Mouse (Mus musculus): ENCODE results near the gene Pinlyp.

Pinlyp gene

GRCm38 (mm10) chr7:24546068-24546614, at the start of gene Pinlyp, which contains the start of gene Xrcc1:
Pinlyp (minus strand) TSS chr7:24546118.
Xrcc1 (plus strand) TSS chr7:24546289.
- DNase-seq (ENCODE audit: low spot score): no peak

GRCm38 (mm10) chr7:24595464-24595863, 49.5 kb upstream of the Pinlyp start:
- no peak for DNase-seq (ENCODE audit: low spot score)

GRCm38 (mm10) chr7:24594309-24594803, 48.4 kb upstream of the Pinlyp start:
- no peak for DNase-seq (ENCODE audit: low spot score)

DNA sequence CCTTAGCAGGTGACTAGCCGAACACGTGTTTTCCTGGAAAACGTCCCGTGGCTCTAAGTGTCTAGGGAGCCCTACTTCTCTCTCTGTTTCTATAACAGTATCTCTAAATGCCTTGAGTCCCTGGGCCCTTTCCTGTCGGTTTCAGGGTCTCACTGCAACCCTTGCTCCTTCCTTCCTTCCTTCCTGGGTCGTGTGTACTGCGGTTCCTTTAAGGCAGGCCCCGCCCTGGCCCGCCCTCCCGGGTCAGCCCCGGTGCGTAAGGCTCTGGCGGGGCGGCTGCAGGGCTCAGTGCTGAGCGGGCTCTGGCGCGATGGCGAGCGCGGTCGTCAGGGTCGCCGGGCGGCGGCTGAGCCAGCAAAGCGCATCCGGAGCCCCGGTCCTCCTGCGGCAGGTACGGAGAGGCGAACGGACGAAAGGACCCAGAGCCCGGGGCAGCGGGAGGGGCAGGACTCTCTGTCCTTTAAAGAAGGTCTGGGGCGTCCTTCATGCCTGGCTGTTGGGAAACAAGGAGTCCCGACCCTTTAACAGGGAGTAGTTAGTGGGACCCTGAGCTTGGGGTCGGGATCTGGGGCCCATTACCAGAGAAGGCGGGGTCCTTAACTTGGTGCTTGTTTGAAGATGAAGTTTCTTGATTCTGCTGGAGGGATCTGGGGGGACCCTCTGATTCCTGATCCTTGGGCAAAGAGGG, 47.8 kb upstream of the Pinlyp start:
- DNase-seq (ENCODE audit: low spot score): peak; percentile 63

DNA sequence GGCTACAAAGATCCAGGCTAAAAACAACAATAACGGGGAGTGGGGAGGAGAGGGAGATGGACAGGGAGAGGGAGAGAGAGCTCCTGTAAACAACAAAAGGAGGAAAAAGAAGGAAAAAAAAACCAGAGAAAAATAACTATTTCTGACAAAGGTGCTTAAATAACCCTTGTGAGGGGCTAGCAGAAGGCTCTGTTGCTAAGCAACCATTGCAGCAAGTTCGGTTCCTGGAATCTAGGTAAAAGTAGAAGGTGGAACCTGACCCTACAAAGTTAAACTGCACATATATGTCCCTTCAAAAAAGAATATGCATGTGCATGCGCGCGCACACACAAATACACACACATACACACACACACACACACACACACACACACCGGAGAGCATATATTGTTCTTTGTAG, 46.9 kb upstream of the Pinlyp start:
- no peak for DNase-seq (ENCODE audit: low spot score)

- DNase-seq (ENCODE audit: low spot score): no peak
Measured at GRCm38 (mm10) chr7:24592163-24592562, 46.2 kb upstream of the Pinlyp start.

DNA sequence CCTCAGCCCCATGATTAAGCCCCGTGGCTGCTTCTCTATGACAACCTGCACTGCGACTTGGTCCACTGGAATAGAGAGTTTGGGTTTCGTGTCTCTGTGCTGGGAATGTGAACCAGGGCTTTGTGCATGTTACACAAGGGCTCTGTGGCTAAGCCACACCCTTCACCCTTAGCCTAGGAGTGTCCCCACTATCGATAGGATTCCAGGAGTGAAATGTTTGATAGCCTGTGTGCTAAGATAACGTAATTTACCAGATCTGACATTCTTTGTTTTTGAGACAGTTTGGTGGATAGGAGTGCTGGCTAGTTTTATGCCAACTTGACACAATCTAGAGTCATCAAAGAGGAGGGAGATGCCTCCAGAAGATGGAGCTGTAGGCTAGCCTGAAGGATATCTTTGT, 45.8 kb upstream of the Pinlyp start:
- DNase-seq (ENCODE audit: low spot score): no peak

DNA sequence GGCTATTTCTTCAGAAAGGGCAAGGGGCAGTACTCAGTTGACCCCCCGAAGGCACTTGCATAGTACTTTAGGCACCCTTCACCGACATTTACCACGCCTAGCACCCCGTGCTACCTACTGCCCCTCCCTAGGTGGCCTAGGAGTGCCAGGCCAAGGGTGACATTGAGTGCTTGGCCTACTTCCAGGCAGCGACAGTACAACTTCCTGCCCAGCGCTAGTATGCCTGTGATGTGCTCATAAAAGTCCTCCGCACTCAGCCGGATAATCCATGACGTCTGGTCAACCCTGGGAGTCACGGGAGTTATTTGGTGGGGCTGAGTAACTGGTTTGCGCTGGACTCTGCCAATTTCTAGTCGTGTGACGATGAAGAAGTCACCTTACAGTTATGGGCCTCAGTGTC, 42.4 kb upstream of the Pinlyp start:
- DNase-seq (ENCODE audit: low spot score): no peak

DNA sequence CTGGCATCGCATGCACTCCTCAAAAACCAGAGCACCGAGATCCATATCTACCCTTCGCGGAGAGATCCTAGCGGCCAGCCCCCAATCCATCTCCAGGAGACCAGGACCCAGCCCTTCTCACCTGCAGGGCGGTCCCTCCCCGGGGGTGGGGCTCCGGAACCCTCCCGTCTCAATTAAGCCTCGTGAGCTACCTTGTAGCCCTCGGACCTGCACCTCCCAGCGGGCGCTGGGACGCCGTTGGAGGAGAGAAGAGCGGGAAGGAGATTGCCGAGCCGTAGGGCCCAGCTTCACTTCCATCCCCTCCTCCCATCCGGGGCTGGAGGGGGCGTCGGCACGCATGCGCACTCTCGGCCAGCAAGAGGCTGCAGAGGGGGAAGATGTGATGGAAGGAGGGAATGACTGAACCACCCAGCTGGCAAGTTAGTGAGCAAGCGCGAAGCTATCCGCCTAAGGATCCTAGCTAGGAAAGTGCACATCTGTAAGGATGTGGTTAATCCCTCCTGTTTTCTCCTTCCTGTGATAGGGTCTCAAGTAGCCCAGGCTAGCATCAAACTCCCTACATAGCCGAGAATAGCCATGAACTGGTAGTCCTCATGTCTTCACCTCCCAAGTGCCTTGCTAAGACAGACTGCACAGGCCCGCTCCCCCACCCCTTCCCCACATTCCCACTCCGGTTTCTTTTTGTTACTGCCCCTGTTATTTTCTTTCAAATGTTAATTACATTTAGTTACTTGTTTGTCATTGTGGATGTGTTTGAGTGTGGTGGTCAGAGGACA, 41.6 kb upstream of the Pinlyp start, which contains the start of the genes Ethe1 and Zfp575:
Ethe1 (plus strand) TSS at position 214 of the 776 bp plus-strand sequence.
Zfp575 (minus strand) TSS at position 312 of the 776 bp plus-strand sequence.
- no peak for DNase-seq (ENCODE audit: low spot score)

DNA sequence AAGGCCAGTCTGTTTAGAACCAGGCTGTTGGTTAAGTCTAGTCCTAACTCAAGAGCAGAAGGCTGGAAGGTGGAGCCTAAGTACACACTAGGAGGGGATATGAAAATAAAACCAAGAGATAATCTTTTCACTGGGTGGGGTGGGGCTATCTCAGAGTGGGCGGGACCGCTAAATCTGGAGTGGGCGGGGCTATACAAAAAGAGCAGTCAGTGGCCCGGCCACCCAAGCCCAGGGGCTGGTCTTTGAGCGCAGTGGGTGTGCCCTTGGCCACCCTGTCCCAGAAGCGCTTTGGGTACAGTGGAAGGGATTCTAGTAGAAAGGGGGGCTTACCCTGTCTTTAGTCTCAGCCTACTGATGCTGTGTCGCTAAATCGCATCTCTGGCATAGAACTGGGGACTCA, 40.9 kb upstream of the Pinlyp start:
- no peak for DNase-seq (ENCODE audit: low spot score)

DNA sequence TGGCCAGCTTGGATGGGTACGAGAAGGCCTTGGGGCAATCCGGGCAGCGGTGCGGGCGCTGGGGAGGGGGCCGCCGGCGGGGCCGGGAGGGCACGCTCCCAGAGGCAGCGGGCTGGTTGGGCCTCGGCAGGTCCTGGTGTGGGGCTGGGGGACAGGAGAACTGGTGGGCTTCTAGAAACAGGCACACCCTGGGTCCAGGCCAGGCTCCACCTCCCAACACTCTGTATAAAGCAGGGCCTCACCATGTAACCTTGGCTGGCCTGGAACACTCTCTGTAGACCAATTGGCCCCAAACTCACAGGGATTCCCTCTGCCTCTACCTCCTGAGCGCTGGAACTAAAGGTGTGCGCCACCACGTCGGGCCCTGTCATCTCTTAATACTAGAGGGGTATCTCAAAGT, 40.1 kb upstream of the Pinlyp start:
- DNase-seq (ENCODE audit: low spot score): no peak

DNA sequence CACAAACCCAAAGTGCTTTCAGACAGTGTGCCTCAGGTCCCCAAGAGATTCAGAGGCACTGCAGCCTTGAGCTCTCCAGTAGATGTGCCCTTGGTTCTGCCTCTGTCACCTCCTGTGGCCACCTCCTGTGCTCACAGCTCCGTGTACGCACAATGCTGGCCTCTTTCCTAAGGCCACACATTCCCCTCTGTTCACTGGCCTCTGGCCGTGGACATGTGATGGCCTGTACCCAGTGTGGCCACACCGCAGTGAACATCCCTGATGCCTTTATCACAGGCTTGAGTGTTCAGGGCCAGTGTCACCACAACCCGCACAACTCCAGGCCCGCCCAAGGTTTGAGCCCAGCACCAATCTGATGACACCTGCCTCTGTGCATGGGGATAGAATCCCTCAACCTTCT, 39.0 kb upstream of the Pinlyp start:
- DNase-seq (ENCODE audit: low spot score): no peak

DNA sequence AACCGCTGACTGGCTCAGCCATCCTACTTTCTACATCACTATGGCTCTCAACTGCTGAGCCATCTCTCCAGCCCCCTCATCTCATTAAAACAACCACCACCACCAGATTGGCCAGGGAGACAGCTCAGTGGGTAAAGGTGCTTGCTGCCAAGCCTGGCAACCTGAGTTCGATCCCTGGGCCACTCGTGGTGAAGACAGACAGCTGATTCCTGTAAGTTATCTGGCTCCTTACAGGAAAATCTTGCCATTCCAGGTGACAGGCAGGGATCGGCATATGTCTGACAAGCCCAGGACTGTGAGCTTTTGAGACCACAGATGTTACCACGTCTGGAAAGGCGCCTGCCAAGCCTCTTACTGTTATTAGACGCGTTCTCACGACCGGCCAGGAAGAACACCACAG, 31.9 kb upstream of the Pinlyp start:
- DNase-seq (ENCODE audit: low spot score): no peak

DNA sequence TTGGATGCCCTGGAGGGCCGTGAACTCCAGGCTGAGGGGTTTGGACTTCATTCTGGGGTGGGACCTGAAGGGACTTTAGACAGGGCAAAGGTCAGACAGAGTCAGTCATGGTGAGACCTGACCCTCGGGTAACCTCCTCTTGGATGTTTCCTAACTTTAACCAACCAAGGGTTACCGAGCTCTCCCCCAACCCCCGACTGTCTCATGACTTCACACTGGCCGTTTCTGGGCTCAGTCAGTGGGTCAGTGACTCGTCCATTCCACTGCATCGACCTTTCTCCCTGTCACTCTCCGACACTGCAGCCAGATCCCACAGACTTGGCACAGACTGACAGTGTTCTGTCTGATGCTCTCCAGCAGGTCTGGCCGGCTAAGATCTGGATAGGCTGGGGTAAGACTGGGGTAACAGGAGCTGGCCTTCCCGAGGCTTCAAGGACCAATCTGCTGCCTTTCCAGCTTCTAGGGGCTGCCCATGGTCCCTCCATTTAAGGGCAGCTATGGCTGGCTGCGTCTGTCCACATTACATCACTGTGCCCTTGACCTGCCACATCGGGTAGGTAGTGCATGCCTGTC, 28.4 kb upstream of the Pinlyp start:
- no peak for DNase-seq (ENCODE audit: low spot score)

DNA sequence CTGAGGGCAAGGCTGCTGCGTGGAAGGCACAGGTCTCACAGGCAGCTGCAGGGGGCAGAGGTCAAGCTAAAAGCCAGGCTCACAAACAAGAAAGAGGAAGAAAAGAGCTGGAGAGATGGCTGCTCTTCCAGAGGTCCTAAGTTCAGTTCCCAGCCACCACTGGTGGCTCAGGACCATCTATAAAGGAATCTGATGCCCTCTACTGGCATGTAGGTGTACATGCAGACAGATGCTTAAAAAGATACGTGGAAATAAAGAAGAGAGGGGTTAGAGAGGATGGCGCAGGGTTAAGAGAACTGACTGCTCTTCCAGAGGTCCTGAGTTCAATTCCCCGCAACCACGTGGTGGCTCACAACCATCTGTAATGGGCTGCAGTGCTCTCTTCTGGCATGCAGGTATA, 26.5 kb upstream of the Pinlyp start:
- DNase-seq (ENCODE audit: low spot score): no peak

DNA sequence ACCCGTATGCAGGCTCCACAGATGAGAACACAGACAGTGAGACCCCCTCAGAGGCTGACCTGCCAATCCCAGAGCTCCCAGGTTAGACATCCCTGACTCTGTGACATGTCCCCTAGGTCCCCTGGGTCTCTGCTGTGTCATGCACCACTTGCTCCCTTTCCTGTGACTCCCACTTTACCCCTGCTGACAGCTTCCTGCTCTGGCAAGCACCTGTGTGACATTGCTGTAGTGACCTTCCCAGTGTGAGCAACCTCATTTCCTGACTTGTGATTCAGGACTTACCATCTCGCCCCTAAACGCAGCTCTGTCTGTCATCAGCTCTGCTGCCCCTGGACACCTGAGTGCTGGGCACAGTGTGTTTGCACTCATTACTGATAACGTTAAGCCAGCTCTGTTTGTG, 25.2 kb upstream of the Pinlyp start:
- DNase-seq (ENCODE audit: low spot score): no peak

DNA sequence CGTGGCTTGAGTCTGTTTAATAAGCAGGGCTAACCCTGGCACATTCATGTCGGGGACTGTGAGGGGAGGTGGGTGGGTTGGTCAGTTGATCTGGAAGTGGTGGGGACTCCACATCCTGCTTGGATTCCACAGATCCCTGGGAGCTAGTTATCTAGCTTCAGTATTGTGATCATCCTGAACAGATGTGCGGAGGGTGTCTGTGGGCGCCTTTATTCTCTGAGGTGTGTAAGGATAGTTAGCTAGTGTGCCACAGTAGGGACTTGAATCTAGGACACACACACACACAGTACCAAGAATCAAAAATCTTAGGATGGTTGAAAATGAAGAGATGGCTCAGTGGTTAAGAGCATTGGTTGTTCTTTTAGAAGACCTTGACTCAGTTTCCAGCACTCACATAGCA, 22.6 kb upstream of the Pinlyp start:
- no peak for DNase-seq (ENCODE audit: low spot score)

DNA sequence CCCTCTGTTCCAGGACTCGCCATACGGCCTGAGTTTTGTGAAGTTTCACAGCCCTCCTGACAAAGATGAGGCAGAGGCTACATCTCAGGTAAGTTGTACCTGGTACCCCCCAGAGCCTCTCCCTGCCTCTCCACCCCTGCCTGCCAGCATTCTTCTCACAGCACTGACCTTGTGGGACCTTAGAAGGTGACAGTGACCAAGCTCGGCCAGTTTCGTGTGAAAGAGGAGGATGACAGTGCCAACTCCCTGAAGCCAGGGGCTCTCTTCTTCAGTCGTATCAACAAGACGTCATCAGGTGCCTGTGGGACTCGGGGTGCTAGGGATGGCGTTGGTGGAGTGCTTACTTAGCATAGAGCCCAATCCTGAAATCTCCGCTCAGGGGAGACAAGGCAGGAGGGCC, 20.3 kb upstream of the Pinlyp start:
- DNase-seq (ENCODE audit: low spot score): no peak

DNA sequence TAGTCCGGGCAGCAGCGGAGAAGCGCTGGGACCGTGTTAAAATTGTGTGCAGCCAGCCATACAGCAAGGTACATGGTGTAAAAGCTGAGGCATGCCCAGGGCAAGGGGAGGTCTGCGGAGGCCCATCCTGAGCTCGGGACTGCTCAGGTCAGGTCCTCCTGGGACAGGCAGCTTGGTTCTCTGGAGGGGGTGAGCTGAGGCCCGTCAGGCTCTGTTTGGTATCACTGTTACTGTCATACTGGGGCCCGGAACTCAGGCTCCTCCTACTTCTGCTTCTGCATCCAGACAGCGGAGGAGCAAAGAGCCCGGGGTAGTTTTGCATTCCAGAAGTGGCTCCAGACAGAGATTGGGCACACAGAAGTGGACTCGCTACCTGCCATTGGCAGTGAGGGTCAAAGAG, 19.7 kb upstream of the Pinlyp start:
- no peak for DNase-seq (ENCODE audit: low spot score)

- DNase-seq (ENCODE audit: low spot score): peak; percentile 76
Measured at GRCm38 (mm10) chr7:24564607-24565265, 18.8 kb upstream of the Pinlyp start.

DNA sequence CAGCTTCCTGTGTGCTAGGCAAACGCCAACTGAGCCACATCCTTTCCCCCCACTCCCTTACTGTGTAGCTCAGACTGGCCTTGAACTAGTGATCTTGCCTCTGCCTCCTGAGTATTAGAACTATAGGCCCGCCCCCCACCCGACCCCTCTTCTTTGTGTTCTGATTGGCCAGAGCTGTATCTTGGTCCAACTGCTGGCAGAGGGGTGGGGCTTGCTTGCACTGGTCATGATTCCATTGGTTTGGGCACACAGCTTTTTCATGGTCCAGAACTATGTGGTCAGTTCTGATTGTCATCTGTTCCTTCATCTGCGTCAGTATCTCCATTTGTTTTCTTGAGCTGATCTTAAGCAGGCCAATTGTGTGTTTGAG, 17.9 kb upstream of the Pinlyp start:
- DNase-seq (ENCODE audit: low spot score): no peak

DNA sequence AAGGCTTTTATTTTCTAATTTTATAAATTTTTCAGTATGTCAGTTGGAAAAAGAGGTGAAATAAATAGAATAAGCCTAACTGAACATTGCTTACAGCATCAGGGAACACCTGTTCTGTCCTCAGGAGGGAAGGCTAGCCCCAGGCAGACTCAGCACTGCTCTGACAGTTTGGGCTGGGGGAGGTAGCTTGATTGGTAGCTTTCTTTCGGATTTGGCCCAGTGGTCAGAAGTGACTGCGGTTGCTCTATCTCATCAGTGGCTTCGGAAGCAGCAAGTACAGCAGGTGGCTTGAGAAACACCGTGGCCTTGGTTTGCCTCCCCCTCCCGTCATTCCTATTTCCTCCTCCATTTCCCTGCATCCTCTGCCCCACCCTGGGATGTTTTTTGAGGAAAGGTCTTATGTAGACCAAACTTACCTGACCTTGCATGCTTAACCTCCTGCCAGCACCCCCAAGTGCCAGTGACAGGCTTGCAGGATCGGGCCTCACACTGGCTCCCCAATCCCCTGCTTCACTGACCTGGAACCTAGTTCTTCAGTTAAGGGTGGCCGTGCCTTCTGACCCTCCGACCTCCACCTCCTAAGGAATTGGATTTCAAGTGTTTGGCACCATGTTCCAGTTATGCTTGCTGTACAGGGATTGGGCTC, 17.4 kb upstream of the Pinlyp start:
- DNase-seq (ENCODE audit: low spot score): no peak
